In the genomic region with DNA sequence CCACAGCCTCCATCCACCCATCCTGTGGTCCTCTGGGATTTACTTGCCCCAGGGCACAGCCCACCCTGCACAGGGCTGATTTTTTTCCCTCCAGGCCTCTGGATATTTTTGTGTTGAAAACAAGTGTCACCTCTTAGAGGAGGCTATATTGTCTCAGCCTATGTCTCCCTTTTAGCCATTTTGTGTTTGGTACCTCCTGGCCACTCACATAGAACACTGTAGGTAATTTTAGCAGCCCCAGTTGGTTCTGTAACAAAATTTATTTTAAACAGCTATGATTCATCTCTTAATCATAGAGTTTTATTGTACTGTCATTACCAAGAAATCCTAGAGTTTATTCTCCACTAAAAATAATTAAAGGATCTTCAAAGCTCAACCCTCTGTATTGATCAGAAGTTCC, we compare ENCODE assay signal across 16 mouse cellular contexts.
DNase-seq lines count a peak whose midpoint lies in the region; ATAC-seq and TF ChIP-seq lines count a peak whose summit lies in the region.
"Had no signal": no experiment of that assay in that cellular context is flagged by ENCODE, and none has a peak within 500 bp of the region (broad histone marks: within the 10 kb centered on the region; RNA-seq: fewer than 3 reads in every experiment).

No protein-coding gene starts in this region.

- no peaks in the 10 kb centered on the region for H3K36me3 ChIP-seq in neural tube, embryonic 13.5 days
- H3K36me3 ChIP-seq in neural tube, embryonic 15.5 days = no peaks in the 10 kb centered on the region
- no peaks in the 10 kb centered on the region for H3K36me3 ChIP-seq in myocyte (ENCODE audit: control insufficient read depth, insufficient read depth)
- no peaks in the 10 kb centered on the region for H3K36me3 ChIP-seq in kidney, adult 2 months (ENCODE audit: control insufficient read depth, insufficient read depth, low read length)
- H3K36me3 ChIP-seq: embryonic facial prominence, embryonic 12.5 days; forebrain, embryonic 12.5 days; heart, embryonic 13.5 days; hindbrain, embryonic 12.5 days had no signal

- no peak overlapping the region for H3K9ac ChIP-seq in neural tube, embryonic 13.5 days
- H3K9ac ChIP-seq in neural tube, embryonic 15.5 days (replicated peaks) = no peak overlapping the region
- H3K9ac ChIP-seq: embryonic facial prominence, embryonic 12.5 days; forebrain, embryonic 12.5 days; heart, embryonic 13.5 days; hindbrain, embryonic 12.5 days had no signal

- no peak overlapping the region for H3K4me3 ChIP-seq in layer of hippocampus, adult 2 months
- H3K4me3 ChIP-seq in neural tube, embryonic 13.5 days = no peak overlapping the region
- no peak overlapping the region for H3K4me3 ChIP-seq in neural tube, embryonic 15.5 days (replicated peaks)
- no peak overlapping the region for H3K4me3 ChIP-seq in myocyte
- H3K4me3 ChIP-seq in kidney, adult 2 months (ENCODE audit: insufficient read depth, low read depth, low read length) = no peak overlapping the region
- H3K4me3 ChIP-seq: embryonic facial prominence, embryonic 12.5 days; forebrain, embryonic 12.5 days; heart, embryonic 13.5 days; hindbrain, embryonic 12.5 days had no signal

- H3K9me3 ChIP-seq in neural tube, embryonic 13.5 days = no peaks in the 10 kb centered on the region
- no peaks in the 10 kb centered on the region for H3K9me3 ChIP-seq in neural tube, embryonic 15.5 days (replicated peaks)
- H3K9me3 ChIP-seq: embryonic facial prominence, embryonic 12.5 days; forebrain, embryonic 12.5 days; heart, embryonic 13.5 days; hindbrain, embryonic 12.5 days had no signal

- H3ac ChIP-seq in myocyte (ENCODE audit: control insufficient read depth, insufficient read length) = no peak overlapping the region

- no peak for TF ChIP-seq CTCF in layer of hippocampus, adult 2 months (conservative IDR thresholded peaks at IDR 0.05)
- no peak for TF ChIP-seq CTCF in kidney, adult 2 months (conservative IDR thresholded peaks at IDR 0.05; ENCODE audit: insufficient read depth, insufficient read length, low read depth, low read length)

- no peak overlapping the region for H3K4me2 ChIP-seq in neural tube, embryonic 13.5 days
- no peak overlapping the region for H3K4me2 ChIP-seq in neural tube, embryonic 15.5 days
- peak overlapping the region; percentile 28 for H3K4me2 ChIP-seq in myocyte (ENCODE audit: low read depth)
- H3K4me2 ChIP-seq: embryonic facial prominence, embryonic 12.5 days; forebrain, embryonic 12.5 days; heart, embryonic 13.5 days; hindbrain, embryonic 12.5 days had no signal

- no peak for TF ChIP-seq POLR2A in myocyte (IDR thresholded peaks at IDR 0.05; ENCODE audit: insufficient read length, low read depth)
- TF ChIP-seq POLR2A in kidney, adult 2 months (IDR thresholded peaks at IDR 0.05; ENCODE audit: low read depth, low read length) = no peak

- peaks cover 16% of the 10 kb centered on the region for H3K4me1 ChIP-seq in neural tube, embryonic 13.5 days (replicated peaks)
- H3K4me1 ChIP-seq in neural tube, embryonic 15.5 days = peaks cover 14% of the 10 kb centered on the region
- no peaks in the 10 kb centered on the region for H3K4me1 ChIP-seq in kidney, adult 2 months (ENCODE audit: control insufficient read depth, insufficient read depth, low read length)

- no peak; the same call in 1 of the 2 replicates for ATAC-seq in neural tube, embryonic 13.5 days (ENCODE audit: low read depth)
- ATAC-seq in neural tube, embryonic 15.5 days (ENCODE audit: low FRiP score) = no peak
- ATAC-seq: forebrain, embryonic 16.5 days had no signal

- H3K79me2 ChIP-seq in myocyte (ENCODE audit: control insufficient read depth, insufficient read depth) = no peaks in the 10 kb centered on the region

- DNase-seq in layer of hippocampus, adult 2 months (ENCODE audit: low spot score in 2 of 2) = no peak
- no peak for DNase-seq in layer of hippocampus, postnatal 36 days
- no peak for DNase-seq in kidney, adult 2 months
- DNase-seq: adrenal gland, adult 2 months; adrenal gland, postnatal 25 days; gastrocnemius, postnatal 36 days; heart, adult 11 months; heart, postnatal 36 days had no signal

- no peaks in the 10 kb centered on the region for H3K27me3 ChIP-seq in neural tube, embryonic 13.5 days
- no peaks in the 10 kb centered on the region for H3K27me3 ChIP-seq in neural tube, embryonic 15.5 days (replicated peaks)
- H3K27me3 ChIP-seq in myocyte (ENCODE audit: control insufficient read depth, insufficient read depth, insufficient read length) = no peaks in the 10 kb centered on the region
- no peaks in the 10 kb centered on the region for H3K27me3 ChIP-seq in kidney, adult 2 months (replicated peaks; ENCODE audit: control insufficient read depth, insufficient read depth, low read length)
- H3K27me3 ChIP-seq: embryonic facial prominence, embryonic 12.5 days; forebrain, embryonic 12.5 days; heart, embryonic 13.5 days; hindbrain, embryonic 12.5 days had no signal

- H3K27ac ChIP-seq in layer of hippocampus, adult 2 months = peak overlapping the region; percentile 86
- H3K27ac ChIP-seq in neural tube, embryonic 13.5 days (replicated peaks) = 0 out of 2 replicates have a peak overlapping the region, but pooled peaks have one; percentile 15
- H3K27ac ChIP-seq in neural tube, embryonic 15.5 days (replicated peaks) = no peak overlapping the region
- H3K27ac ChIP-seq in kidney, adult 2 months (ENCODE audit: insufficient read depth, low read depth, low read length) = no peak overlapping the region
- H3K27ac ChIP-seq: embryonic facial prominence, embryonic 12.5 days; forebrain, embryonic 12.5 days; heart, embryonic 13.5 days; hindbrain, embryonic 12.5 days had no signal

TF ChIP-seq in myocyte, 11 proteins besides CTCF, POLR2A, EP300 and RAD21:
- TF ChIP-seq MAX (IDR thresholded peaks at IDR 0.05; ENCODE audit: low read depth) (no peak), MYOG (IDR thresholded peaks at IDR 0.05; ENCODE audit: control insufficient read depth in 1 of 3, insufficient read depth in 1 of 3, insufficient read length in 2 of 3, low read depth in 2 of 3) (no peak), TCF3 (IDR thresholded peaks at IDR 0.05; ENCODE audit: insufficient read length, low read depth) (no peak), CEBPB (IDR thresholded peaks at IDR 0.05; ENCODE audit: insufficient read depth, poor library complexity, severe bottlenecking) (no peak), TCF12 (IDR thresholded peaks at IDR 0.05; ENCODE audit: insufficient read depth, poor library complexity, severe bottlenecking) (no peak), E2F4 (IDR thresholded peaks at IDR 0.05; ENCODE audit: insufficient read depth) (no peak), REST (IDR thresholded peaks at IDR 0.05; ENCODE audit: insufficient read depth, insufficient read length) (no peak), USF1 (IDR thresholded peaks at IDR 0.05; ENCODE audit: low read depth) (no peak), SRF (IDR thresholded peaks at IDR 0.05; ENCODE audit: control insufficient read depth, insufficient read length, low read depth) (no peak), POLR2AphosphoS2 (IDR thresholded peaks at IDR 0.05; ENCODE audit: insufficient read length, low read depth) (no peak), MYOD1 (IDR thresholded peaks at IDR 0.05; ENCODE audit: control insufficient read depth in 1 of 3, insufficient read length in 2 of 3, low read depth in 2 of 3) (no peak)

Comparison
In these comparisons a context has a peak if more than half of its experiments do, and no peak if none do; other contexts are left out.
1. H3K27ac ChIP-seq: peak in layer of hippocampus, adult 2 months (single experiment) and neural tube, embryonic 13.5 days (single experiment); none in neural tube, embryonic 15.5 days (single experiment) and kidney, adult 2 months (single experiment).